Mouse (Mus musculus) intestine, embryonic 15.5 days (tissue): Measurements from ENCODE around the gene Foxn3. TPM values are rescaled to one million over a fixed set of nuclear protein-coding genes. Genes with fewer than 3 reads are reported as not detected.

Experiments
- ATAC-seq: fragments of 200-750 bp; cut with Nextera tagmentation; 2 replicates; pipeline ENCODE4 v1.8.0; 2017; ENCODE audit warnings: moderate TSS enrichment, moderate library complexity
- H3K27ac ChIP-seq: fragments of 300-500 bp; sonication (generic); 2 replicates; pipeline ENCODE4 v1.5.1; 2015; ENCODE audit warnings: mild to moderate bottlenecking, inconsistent platforms
- H3K27me3 ChIP-seq: fragments of 300-500 bp; sonication (generic); replicated peaks from 2 replicates; pipeline ENCODE4 v1.6.1; 2015; ENCODE audit warnings: inconsistent platforms
- H3K36me3 ChIP-seq: fragments of 300-500 bp; sonication (generic); 2 replicates; pipeline ENCODE4 v1.6.1; 2015; ENCODE audit warnings: inconsistent platforms
- H3K4me1 ChIP-seq: fragments of 300-500 bp; sonication (generic); replicated peaks from 2 replicates; pipeline ENCODE4 v1.6.1; 2015; ENCODE audit warnings: inconsistent platforms
- H3K4me2 ChIP-seq: fragments of 300-500 bp; sonication (generic); replicated peaks from 2 replicates; pipeline ENCODE4 v1.6.1; 2015; ENCODE audit warnings: mild to moderate bottlenecking, inconsistent platforms
- H3K4me3 ChIP-seq: fragments of 300-500 bp; sonication (generic); replicated peaks from 2 replicates; pipeline ENCODE4 v1.5.1; 2015; ENCODE audit warnings: inconsistent platforms
- H3K9ac ChIP-seq: fragments of 300-500 bp; sonication (generic); 2 replicates; pipeline ENCODE4 v1.6.1; 2015; ENCODE audit warnings: inconsistent platforms
- H3K9me3 ChIP-seq: fragments of 300-500 bp; sonication (generic); 2 replicates; pipeline ENCODE4 v1.6.1; 2016; ENCODE audit warnings: inconsistent platforms
- WGBS: fragments of 180-500 bp; shearing (Covaris S2); methylation state at CpG from one replicate; pipeline ENCODE4 v1.1.7; 2015; 5-methylcytosine and 5-hydroxymethylcytosine counted together
- polyA plus RNA-seq: library from polyadenylated mRNA; unstranded; fragments of >200 nt; fragmentation: Nextera tagmentation; extraction: Ambion mirVana; gene quantifications from 2 replicates; pipeline ENCODE4 v1.2.1, GENCODE M21; 2015

The Foxn3 gene
- polyA plus RNA-seq, 1 experiment from 2014 or later = 57.3 TPM

DNA sequence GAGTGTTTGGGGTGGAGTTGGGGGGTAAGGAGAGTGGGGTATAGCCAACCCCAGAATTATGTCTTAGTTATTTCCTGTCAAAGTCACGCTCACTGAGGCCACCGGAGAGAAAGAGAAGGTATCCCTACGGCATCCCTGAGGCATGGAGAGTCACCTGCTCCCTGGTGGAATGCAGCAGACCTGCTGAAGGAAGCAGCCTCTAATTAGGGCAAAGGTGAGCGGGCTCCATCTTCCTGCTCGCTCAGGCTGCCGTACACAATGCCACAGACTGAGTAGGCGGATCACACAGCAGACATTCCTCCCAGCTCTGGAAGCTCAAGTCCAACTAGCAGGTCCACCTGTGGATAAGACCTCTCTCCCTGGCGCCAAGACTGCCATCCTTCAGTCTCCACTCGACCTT is 197.4 kb downstream of the Foxn3 start:
- peak; percentile 83 for ATAC-seq
- H3K9ac ChIP-seq = no peak overlapping the region
- H3K4me3 ChIP-seq = no peak overlapping the region
- H3K36me3 ChIP-seq = no peaks in the 10 kb centered on the region
- no peak overlapping the region for H3K27ac ChIP-seq
- H3K27me3 ChIP-seq = no peaks in the 10 kb centered on the region
- H3K9me3 ChIP-seq = no peaks in the 10 kb centered on the region
- WGBS = 69% methylated on average over 9 of the region's 9 CpGs
- H3K4me2 ChIP-seq = no peak overlapping the region; the same call in 1 of the 2 replicates
- H3K4me1 ChIP-seq = 0 out of 2 replicates have a peak, but pooled peaks cover 21% of the 10 kb centered on the region

GRCm38 (mm10) chr12:99364201-99364600 is 199.2 kb downstream of the Foxn3 start:
- ATAC-seq = no peak
- Histone ChIP-seq H3K36me3 (no peaks in the 10 kb centered on the region), H3K4me3 (no peak overlapping the region), H3K9me3 (no peaks in the 10 kb centered on the region), H3K27me3 (no peaks in the 10 kb centered on the region), H3K4me1 (0 out of 2 replicates have a peak, but pooled peaks cover 21% of the 10 kb centered on the region), H3K4me2 (no peak overlapping the region), H3K27ac (no peak overlapping the region), H3K9ac (no peak overlapping the region)
- 60% methylated on average over 6 of the region's 6 CpGs for WGBS

GRCm38 (mm10) chr12:99363024-99363423 is 200.4 kb downstream of the Foxn3 start:
- Histone ChIP-seq H3K27ac (no peak overlapping the region), H3K9me3 (no peaks in the 10 kb centered on the region), H3K4me3 (no peak overlapping the region), H3K36me3 (no peaks in the 10 kb centered on the region), H3K4me1 (0 out of 2 replicates have a peak, but pooled peaks cover 24% of the 10 kb centered on the region), H3K27me3 (no peaks in the 10 kb centered on the region), H3K4me2 (no peak overlapping the region), H3K9ac (no peak overlapping the region)
- 81% methylated on average over 6 of the region's 6 CpGs for WGBS
- ATAC-seq = no peak

GRCm38 (mm10) chr12:99361752-99362132 is 201.6 kb downstream of the Foxn3 start:
- Histone ChIP-seq H3K36me3 (no peaks in the 10 kb centered on the region), H3K4me1 (peaks cover 32% of the 10 kb centered on the region; the same call in 1 of the 2 replicates), H3K4me3 (no peak overlapping the region), H3K9ac (no peak overlapping the region), H3K4me2 (no peak overlapping the region), H3K9me3 (no peaks in the 10 kb centered on the region), H3K27ac (0 out of 2 replicates have a peak overlapping the region, but pooled peaks have one; percentile 54), H3K27me3 (no peaks in the 10 kb centered on the region)
- no peak for ATAC-seq
- 67% methylated on average over 5 of the region's 5 CpGs for WGBS

- peak; percentile 42 for ATAC-seq
Observed at GRCm38 (mm10) chr12:99360958-99361751, 202.2 kb downstream of the Foxn3 start.

GRCm38 (mm10) chr12:99358698-99359097 is 204.7 kb downstream of the Foxn3 start:
- H3K4me3 ChIP-seq = no peak overlapping the region
- no peaks in the 10 kb centered on the region for H3K36me3 ChIP-seq
- H3K4me1 ChIP-seq = peaks cover 32% of the 10 kb centered on the region; the same call in 1 of the 2 replicates
- WGBS = 87% methylated on average over 5 of the region's 5 CpGs
- H3K27ac ChIP-seq = no peak overlapping the region
- no peak overlapping the region for H3K9ac ChIP-seq
- no peak for ATAC-seq
- no peaks in the 10 kb centered on the region for H3K9me3 ChIP-seq
- no peak overlapping the region for H3K4me2 ChIP-seq
- no peaks in the 10 kb centered on the region for H3K27me3 ChIP-seq

More at GRCm38 (mm10) chr12:99360958-99361751, 202.2 kb downstream of the Foxn3 start:
- no peaks in the 10 kb centered on the region for H3K9me3 ChIP-seq
- no peaks in the 10 kb centered on the region for H3K36me3 ChIP-seq
- peaks cover 32% of the 10 kb centered on the region; the same call in 1 of the 2 replicates for H3K4me1 ChIP-seq
- H3K27me3 ChIP-seq = no peaks in the 10 kb centered on the region
- no peak overlapping the region for H3K9ac ChIP-seq
- H3K4me2 ChIP-seq = no peak overlapping the region
- H3K4me3 ChIP-seq = no peak overlapping the region
- 0 out of 2 replicates have a peak overlapping the region, but pooled peaks have one; percentile 54 for H3K27ac ChIP-seq
- WGBS = 63% methylated on average over 8 of the region's 8 CpGs

GRCm38 (mm10) chr12:99356660-99357059 is 206.7 kb downstream of the Foxn3 start:
- H3K4me3 ChIP-seq = no peak overlapping the region
- H3K9me3 ChIP-seq = no peaks in the 10 kb centered on the region
- peaks cover 37% of the 10 kb centered on the region for H3K4me1 ChIP-seq
- no peak overlapping the region for H3K4me2 ChIP-seq
- WGBS = 72% methylated on average over 8 of the region's 8 CpGs
- H3K27me3 ChIP-seq = no peaks in the 10 kb centered on the region
- no peak for ATAC-seq
- no peak overlapping the region for H3K9ac ChIP-seq
- no peaks in the 10 kb centered on the region for H3K36me3 ChIP-seq
- H3K27ac ChIP-seq = peak overlapping the region; percentile 17; the same call in 1 of the 2 replicates

DNA sequence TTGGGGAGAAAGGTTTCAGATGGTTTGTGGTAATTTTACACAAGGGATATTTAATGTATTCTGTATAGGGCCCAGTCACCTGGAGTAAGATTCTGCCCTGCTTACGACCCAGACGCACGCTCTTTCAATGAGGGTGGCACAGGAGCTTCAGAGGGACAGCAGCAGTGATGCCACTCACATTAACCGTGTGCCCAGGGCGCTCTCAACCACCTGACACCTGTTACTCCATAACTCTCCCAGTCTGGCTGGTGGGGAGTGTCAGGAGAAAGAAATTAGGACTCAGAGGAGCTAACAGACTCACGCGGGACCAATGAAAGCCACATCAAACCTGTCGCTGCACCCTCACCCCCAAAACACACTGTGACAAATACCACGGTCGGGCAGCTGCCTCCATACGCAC is 209.7 kb downstream of the Foxn3 start:
- WGBS = 84% methylated on average over 11 of the region's 11 CpGs
- no peak for ATAC-seq

DNA sequence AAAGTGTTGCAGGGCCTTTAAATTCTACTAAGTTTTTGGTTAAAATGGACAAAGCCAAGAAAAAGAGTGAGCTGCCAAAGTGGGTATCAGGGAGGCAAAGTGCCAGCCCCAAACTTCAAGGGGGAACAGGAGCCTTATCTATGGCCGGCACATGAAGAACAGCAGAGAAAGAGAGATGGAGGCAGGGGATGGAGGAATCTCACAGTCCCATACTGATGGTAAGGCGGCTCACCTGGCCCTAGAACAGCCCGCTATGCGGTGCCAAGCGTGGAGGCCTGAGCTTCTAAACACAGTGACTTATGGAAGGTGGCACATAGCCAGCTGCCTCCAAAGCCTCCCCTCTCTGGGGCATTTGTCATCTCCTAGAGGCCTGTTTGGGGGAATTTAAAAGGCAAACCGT is 210.8 kb downstream of the Foxn3 start:
- Histone ChIP-seq H3K4me3 (no peak overlapping the region), H3K9me3 (no peaks in the 10 kb centered on the region), H3K9ac (no peak overlapping the region), H3K36me3 (no peaks in the 10 kb centered on the region), H3K4me2 (peak overlapping the region; percentile 46), H3K27me3 (no peaks in the 10 kb centered on the region), H3K27ac (peak overlapping the region; percentile 67), H3K4me1 (peaks cover 52% of the 10 kb centered on the region)
- WGBS = 62% methylated on average over 6 of the region's 6 CpGs
- ATAC-seq = no peak

More for the DNA sequence above, 209.7 kb downstream of the Foxn3 start:
- Histone ChIP-seq H3K9me3 (no peaks in the 10 kb centered on the region), H3K9ac (no peak overlapping the region), H3K27me3 (no peaks in the 10 kb centered on the region), H3K4me1 (peaks cover 45% of the 10 kb centered on the region), H3K27ac (no peak overlapping the region), H3K4me3 (no peak overlapping the region), H3K36me3 (no peaks in the 10 kb centered on the region), H3K4me2 (no peak overlapping the region)

GRCm38 (mm10) chr12:99352136-99352535 is 211.2 kb downstream of the Foxn3 start:
- Histone ChIP-seq H3K27me3 (no peaks in the 10 kb centered on the region), H3K4me3 (no peak overlapping the region), H3K36me3 (no peaks in the 10 kb centered on the region), H3K4me1 (peaks cover 51% of the 10 kb centered on the region), H3K9ac (no peak overlapping the region), H3K9me3 (no peaks in the 10 kb centered on the region), H3K27ac (peak overlapping the region; percentile 67), H3K4me2 (peak overlapping the region; percentile 46)
- peak; percentile 75 for ATAC-seq
- WGBS = 50% methylated on average over 7 of the region's 7 CpGs

GRCm38 (mm10) chr12:99351731-99352130 is 211.7 kb downstream of the Foxn3 start:
- Histone ChIP-seq H3K36me3 (no peaks in the 10 kb centered on the region), H3K4me1 (peaks cover 50% of the 10 kb centered on the region), H3K27ac (peak overlapping the region; percentile 46; the same call in 1 of the 2 replicates), H3K27me3 (no peaks in the 10 kb centered on the region), H3K4me2 (peak overlapping the region; percentile 46; the same call in 1 of the 2 replicates), H3K9me3 (no peaks in the 10 kb centered on the region), H3K4me3 (no peak overlapping the region), H3K9ac (no peak overlapping the region)
- ATAC-seq = peak; percentile 79
- 21% methylated on average over 9 of the region's 9 CpGs for WGBS

DNA sequence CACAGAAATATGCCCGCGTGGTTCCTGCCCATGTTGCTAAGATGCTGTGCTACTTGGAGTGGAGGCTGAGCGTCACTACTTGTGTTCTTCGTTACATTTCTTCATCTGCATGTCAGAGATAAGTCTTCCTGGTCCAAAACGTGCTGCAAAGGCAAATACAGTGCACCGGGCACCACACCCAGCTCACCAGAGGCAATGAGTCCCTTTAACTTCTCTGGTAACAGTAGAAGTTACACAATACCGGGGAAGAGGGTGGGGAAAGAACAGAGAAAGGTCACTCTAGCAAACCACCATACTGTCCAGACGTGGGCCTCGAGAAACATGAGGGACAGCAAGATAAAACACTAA is 213.8 kb downstream of the Foxn3 start:
- no peaks in the 10 kb centered on the region for H3K9me3 ChIP-seq
- H3K27ac ChIP-seq = peak overlapping the region; percentile 74
- H3K27me3 ChIP-seq = no peaks in the 10 kb centered on the region
- H3K4me3 ChIP-seq = no peak overlapping the region
- WGBS = 58% methylated on average over 9 of the region's 9 CpGs
- H3K4me1 ChIP-seq = peaks cover 58% of the 10 kb centered on the region
- no peak overlapping the region for H3K4me2 ChIP-seq
- H3K9ac ChIP-seq = no peak overlapping the region
- ATAC-seq = peak; percentile 50
- no peaks in the 10 kb centered on the region for H3K36me3 ChIP-seq
